Mouse (Mus musculus) MEL (cell line): ENCODE measurements at regions not wholly inside any gene's neighbourhood (a gene's known extent, or its start where the extent isn't known, plus 50 kb on each side); places are given as distances from the start of the nearest gene placed in this dataset.

Experiments
- BHLHE40 ChIP-seq: IDR thresholded peaks from 2 replicates; pipeline ENCODE4 v1.6.1; 2012; ENCODE audit warnings: low read depth, mild to moderate bottlenecking, inconsistent platforms, low read length, improper control_type of control experiment, borderline replicate concordance
- CTCF ChIP-seq, 3 experiments: IDR thresholded peaks in 2 of 3; conservative IDR thresholded peaks in 1 of 3; 2 replicates each; pipeline ENCODE4 v1.5.1; 2011 to 2012; ENCODE audit warnings: low read length in 3 of 3, low read depth in 2 of 3, mild to moderate bottlenecking in 2 of 3, improper control_type of control experiment in 1 of 3, inconsistent platforms in 1 of 3, mixed read lengths in 1 of 3, moderate library complexity in 1 of 3; ENCODE audit not compliant: control insufficient read depth in 1 of 3, insufficient read depth in 1 of 3, poor library complexity in 1 of 3, severe bottlenecking in 1 of 3
- E2F4 ChIP-seq: IDR thresholded peaks from 2 replicates; pipeline ENCODE4 v1.6.1; 2011; ENCODE audit warnings: low read depth, low read length, improper control_type of control experiment, borderline replicate concordance
- EP300 ChIP-seq, 2 experiments: IDR thresholded peaks; 2 replicates each; pipeline ENCODE4 v1.6.1; 2011; ENCODE audit warnings: improper control_type of control experiment in 2 of 2, low read length in 2 of 2, low read depth in 1 of 2, mild to moderate bottlenecking in 1 of 2
- ETS1 ChIP-seq: IDR thresholded peaks from 2 replicates; pipeline ENCODE4 v1.6.1; 2012; ENCODE audit warnings: low read depth, mild to moderate bottlenecking, inconsistent platforms, low read length, improper control_type of control experiment, moderate library complexity
- JUND ChIP-seq: IDR thresholded peaks from 2 replicates; pipeline ENCODE4 v1.6.1; 2011; ENCODE audit warnings: low read depth, mild to moderate bottlenecking, improper control_type of control experiment, low read length
- KAT2A ChIP-seq: conservative IDR thresholded peaks from 2 replicates; pipeline ENCODE4 v1.6.1; 2012; ENCODE audit warnings: low read depth, low read length, improper control_type of control experiment, inconsistent platforms
- MXI1 ChIP-seq: IDR thresholded peaks from 2 replicates; pipeline ENCODE4 v1.6.1; 2011; ENCODE audit warnings: mild to moderate bottlenecking, low read depth, low read length, improper control_type of control experiment
- NELFE ChIP-seq: IDR thresholded peaks from 2 replicates; pipeline ENCODE4 v1.6.1; 2011; ENCODE audit warnings: low read depth, low read length, improper control_type of control experiment
- POLR2A ChIP-seq, 2 experiments: IDR thresholded peaks; 2 replicates each; pipeline ENCODE4 v1.6.1; 2011 to 2012; ENCODE audit warnings: low read length in 2 of 2, mild to moderate bottlenecking in 2 of 2, control low read depth in 1 of 2, improper control_type of control experiment in 1 of 2, low read depth in 1 of 2, moderate library complexity in 1 of 2; ENCODE audit not compliant: control insufficient read depth in 1 of 2, insufficient read depth in 1 of 2, poor library complexity in 1 of 2
- POLR2AphosphoS2 ChIP-seq: IDR thresholded peaks from 2 replicates; pipeline ENCODE4 v1.6.1; 2011; ENCODE audit warnings: low read length, improper control_type of control experiment
- TBP ChIP-seq: IDR thresholded peaks from 2 replicates; pipeline ENCODE4 v1.8.0; 2011; ENCODE audit warnings: low read depth, low read length, improper control_type of control experiment
- USF1 ChIP-seq: IDR thresholded peaks from 2 replicates; pipeline ENCODE4 v1.6.1; 2014; ENCODE audit warnings: low read depth, mild to moderate bottlenecking, inconsistent platforms, low read length, improper control_type of control experiment, moderate library complexity

- TF ChIP-seq POLR2AphosphoS2 (no peak), EP300 (IDR thresholded peaks at IDR 0.05; ENCODE audit: low read depth in 1 of 2, low read length in 2 of 2) (no peak), E2F4 (no peak), CTCF (IDR thresholded peaks at IDR 0.05 in 2 of 3, conservative IDR thresholded peaks at IDR 0.05 in 1 of 3; ENCODE audit: control insufficient read depth in 1 of 3, insufficient read depth in 1 of 3, low read depth in 2 of 3, low read length in 3 of 3, poor library complexity in 1 of 3, severe bottlenecking in 1 of 3) (no peak), JUND (no peak), MXI1 (no peak), POLR2A (IDR thresholded peaks at IDR 0.05; ENCODE audit: control insufficient read depth in 1 of 2, insufficient read depth in 1 of 2, low read depth in 1 of 2, low read length in 2 of 2, poor library complexity in 1 of 2) (no peak), KAT2A (no peak), TBP (no peak), NELFE (no peak), USF1 (no peak), ETS1 (no peak), BHLHE40 (no peak)
Observed at GRCm38 (mm10) chr16:90621761-90622411, 105.3 kb downstream of the Mis18a start.
